Mouse (Mus musculus): Measurements from ENCODE around the gene Fsd1.
A peak's percentile ranks its signal among the peaks of the same experiment; 100 is the strongest.

The Fsd1 gene

DNA sequence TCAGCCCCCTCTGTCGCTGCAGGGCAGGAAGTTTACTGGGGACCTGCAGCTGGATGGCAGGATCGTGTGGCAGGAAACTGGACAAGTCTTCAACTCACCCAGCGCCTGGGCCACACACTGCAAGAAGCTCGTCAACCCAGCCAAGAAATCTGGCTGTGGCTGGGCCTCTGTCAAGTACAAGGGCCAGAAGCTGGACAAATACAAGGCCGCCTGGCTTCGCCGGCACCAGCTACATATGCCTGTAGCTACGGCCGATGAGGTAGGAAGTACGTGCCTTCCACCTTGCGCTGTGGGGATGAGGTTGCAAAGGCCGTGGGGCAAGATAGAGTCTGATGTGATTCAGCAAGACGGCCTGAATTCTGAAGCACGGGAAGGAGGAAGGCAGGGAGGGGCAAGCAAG is 23.9 kb downstream of the Fsd1 start:
- no peak for DNase-seq

DNA sequence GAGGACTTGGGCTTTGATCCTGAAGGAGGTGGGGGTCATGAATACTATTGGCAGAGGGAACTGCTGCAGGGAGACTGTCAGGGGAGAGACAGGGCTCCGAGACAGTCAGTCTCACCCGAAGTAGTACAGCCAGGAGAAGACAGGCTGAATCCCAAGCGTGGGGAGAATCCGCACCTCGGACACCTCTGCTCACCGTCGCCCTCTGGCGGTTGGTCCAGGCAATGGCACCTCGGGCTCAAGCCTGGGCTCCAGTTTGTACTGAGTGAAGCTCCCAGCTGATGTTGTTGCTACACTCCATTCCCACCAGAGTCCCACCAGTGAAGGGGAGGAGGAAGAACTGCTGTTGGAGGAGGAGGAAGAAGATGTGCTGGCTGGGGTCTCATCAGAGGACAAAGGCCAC is 24.4 kb downstream of the Fsd1 start:
- DNase-seq, result peak; percentile 83

DNA sequence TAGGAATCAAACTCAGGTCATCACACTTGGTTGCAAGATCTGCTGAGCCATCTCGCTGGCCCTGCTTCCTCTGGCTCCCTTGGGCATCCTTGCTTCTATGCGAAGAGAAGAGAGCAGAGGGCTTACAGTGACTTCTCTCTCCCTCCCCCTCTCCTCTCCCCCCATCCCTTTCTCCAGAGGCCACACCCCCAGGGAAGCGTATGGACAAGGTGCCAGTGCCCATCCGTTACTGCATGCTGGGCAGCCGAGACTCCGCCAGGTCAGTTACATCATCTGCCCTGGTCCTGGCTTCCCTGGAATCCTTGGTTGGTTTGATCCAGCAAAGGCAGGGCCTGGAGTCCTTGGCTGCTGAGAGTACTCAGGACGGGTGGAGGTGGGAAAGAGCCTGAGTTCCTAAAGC is 25.1 kb downstream of the Fsd1 start:
- DNase-seq, result no peak

DNA sequence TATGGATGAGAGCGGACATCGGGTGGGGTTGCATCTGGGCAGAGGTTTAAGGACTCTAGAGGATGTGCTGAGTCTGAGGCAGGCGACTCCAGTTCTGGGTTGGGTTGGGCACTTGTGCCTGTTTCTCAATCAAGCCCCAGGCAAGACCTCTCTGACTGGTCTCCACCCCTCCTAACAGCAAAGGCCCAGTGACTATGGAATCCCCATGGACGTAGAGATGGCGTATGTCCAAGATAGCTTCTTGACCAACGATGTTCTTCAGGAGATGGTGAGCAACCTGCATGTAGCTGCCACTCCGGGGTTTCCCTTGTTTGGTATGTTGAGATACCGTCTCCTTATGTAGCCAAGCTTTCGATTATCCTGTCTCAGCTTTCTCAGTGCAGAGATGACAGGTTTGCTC is 29.0 kb downstream of the Fsd1 start:
- no peak for DNase-seq

DNA sequence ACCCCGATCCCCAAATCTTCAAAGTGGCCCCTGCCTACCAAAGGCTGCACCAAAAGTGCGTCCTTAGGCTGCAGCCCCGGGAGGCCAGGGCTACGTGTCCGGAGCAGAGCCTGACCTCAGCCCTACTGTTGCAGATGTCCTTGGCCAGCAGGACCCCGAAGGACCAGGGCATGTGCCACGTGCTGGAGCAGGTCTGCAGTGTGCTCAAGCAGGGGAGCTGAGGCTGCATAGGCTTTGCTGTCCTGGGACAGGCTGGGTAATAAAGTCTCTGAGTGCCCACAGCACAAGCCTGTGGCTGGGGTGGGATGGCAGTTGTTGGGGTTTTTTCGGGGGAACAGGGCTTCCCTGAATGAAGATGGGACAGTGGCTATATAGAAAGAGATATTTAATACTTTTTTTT is 30.1 kb downstream of the Fsd1 start:
- DNase-seq, result no peak

DNA sequence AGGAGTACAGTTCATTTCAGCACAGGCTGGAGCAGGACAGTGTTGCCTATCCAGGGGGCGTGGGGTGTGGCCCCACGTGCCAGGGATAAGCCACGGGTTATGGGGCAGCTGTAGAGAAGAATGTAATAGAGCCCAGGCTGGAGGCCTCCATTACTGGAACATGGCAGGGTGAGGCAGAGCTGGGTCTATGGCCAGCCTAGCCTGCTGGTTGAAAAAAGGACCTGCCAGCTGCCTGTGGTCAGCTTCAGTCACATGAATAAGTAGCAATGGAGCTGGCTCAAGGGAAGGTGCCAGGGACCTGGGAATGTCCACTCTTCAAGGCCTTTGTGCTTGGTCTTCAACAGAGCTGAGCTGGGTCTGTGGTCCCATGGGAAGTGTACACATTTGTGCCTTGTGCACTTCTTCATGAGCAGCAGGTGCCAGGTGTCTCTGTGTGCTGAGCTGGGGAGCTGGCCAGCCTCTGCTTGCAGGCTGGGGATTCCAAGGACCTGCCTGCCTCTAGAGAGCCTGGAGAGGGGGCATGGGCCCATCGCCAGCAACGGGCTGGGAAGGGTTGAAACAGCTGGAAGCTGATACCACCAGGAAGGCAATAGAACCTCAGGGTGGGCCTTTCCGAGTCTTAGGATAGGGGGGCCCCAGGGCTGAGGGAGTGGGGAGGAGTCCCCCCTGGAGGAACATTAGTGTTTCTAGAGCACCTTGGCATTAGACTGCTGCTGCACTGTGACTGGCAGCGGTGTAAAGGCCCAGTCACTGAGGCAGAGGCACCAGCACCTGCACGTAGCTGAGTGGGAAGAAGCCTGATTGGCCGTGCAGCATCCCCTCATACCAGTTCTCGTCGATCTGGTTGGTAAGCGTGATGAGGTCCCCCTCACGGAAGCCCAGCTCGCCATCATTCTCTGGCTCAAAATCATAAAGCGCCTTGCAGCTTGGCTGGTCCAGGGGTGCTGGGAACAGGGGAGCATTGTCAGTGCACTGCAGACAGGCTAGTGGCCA is 30.8 kb downstream of the Fsd1 start:
- DNase-seq, result no peak

DNA sequence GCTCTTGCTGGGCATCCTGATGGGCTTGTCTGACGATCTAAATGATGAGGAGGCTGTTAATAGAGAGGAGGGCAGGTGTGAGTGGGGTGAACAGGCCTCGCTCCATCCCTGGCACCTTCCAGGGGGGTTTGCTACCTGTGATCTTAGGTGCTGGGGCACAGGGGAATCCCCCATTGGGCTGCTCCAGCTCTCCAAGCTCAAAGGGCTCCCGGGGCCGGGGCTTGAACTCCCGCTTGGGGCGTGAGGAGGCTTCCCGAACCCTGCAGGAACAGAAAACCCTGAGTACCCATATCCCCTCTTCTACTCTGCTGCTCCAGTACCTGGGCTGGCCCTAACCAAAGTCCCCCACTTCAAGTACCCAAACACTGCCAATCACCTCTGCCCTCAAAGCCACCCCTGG is 31.5 kb downstream of the Fsd1 start:
- DNase-seq, result no peak

DNA sequence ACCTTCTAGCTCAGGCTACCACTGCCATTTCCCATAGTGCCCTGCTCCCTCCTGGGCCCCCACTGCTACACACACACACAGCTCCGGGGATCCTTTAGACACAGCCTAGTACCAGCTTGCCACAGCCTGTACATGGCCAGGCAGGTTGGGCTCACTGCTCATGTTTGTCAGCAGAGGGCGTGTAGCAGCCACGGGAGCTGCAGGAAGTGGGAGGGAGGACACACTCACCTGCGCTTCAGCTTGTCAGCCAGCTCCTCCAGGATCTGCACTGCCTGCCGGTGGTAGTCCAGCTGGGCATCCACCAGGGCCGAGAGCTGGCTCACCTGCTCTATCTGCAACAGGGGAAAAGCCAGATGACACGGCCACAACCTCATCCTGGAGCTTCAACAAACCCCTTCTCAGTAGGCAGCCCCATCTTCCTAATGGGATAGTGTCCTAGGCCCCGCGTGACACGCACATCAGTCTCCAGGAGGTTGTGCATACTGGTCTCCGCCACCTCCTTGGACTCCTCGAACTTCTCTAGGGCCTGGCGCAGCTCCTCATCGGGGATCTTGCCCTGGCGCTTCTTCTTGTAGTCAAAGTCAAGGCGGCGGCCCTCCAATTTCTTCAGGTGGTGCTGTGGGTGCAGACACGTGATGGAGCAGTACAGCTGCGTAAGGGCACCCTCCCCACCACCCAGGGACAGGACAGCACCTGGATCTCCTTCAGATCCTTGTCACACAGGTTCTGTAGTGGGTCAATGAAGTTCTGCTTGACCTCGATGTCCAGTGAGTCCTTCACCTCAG is 32.2 kb downstream of the Fsd1 start:
- peak; percentile 64 for DNase-seq

DNA sequence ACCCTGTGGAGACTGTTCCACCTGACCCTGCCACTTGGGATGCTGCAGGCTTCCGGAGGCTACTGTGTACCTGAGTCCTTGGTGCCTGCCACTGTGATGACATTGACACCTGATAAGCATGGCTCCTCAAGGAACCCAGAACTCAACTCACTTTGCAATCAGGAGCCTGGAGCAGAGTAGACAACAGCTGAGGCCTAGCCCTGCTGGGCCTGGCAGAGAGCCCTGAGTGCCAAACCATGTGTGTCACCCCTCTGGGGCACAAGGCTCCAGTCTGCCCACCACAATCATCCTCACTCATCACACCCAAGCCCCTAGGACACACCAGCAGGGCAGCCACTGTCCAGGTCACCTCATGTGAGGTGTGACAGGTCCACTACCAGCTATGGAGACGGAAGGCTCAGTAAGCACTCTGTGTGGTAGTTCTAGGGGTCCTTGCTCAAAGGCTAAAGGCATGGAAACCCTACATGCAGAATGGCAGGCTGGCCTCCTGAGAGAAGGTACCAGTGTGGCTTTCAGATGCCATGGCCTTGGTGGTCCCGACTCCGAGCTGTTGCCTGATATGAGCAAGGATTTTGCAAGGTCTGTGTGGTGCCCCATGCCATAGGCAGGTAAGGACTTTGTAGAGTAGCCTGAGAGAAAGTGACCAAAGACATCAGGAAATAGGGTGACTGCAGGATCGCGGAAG is 34.2 kb downstream of the Fsd1 start:
- DNase-seq, result no peak

DNA sequence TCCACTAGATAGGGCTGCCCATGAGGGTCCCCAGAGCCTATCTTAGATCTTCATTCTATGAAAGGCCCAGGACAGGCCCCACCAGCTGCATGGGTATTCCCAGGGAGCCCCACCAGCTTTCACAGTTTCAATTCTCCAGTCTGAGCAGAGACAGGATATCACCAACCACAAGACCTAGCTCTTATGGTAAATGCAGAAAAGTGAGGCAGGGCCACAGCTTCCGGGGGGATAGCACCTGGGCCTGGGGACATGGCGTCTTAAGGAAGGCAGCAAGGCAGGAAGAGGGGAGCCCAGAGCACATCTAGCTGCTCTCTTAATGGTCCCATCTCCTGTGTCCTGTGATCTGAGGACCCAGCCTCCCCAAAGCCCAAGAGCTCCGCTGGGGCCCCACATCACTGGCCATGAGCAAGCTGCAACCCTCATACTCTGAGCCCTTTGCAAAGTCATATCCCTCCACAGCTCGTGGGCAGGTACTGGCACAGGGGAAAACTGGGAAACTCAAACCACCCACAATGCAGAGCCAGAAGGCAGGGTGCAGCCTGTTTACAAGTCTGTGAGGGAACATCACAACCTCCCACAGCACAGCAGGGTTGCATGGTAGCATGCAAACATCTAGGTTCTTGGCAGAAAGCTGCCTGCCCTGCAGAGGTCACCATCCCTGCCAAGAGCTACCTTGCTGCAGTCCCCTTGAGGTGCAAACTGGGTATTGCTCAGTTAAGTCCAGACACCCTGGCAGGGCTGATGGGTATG is 35.0 kb downstream of the Fsd1 start:
- no peak for DNase-seq

DNA sequence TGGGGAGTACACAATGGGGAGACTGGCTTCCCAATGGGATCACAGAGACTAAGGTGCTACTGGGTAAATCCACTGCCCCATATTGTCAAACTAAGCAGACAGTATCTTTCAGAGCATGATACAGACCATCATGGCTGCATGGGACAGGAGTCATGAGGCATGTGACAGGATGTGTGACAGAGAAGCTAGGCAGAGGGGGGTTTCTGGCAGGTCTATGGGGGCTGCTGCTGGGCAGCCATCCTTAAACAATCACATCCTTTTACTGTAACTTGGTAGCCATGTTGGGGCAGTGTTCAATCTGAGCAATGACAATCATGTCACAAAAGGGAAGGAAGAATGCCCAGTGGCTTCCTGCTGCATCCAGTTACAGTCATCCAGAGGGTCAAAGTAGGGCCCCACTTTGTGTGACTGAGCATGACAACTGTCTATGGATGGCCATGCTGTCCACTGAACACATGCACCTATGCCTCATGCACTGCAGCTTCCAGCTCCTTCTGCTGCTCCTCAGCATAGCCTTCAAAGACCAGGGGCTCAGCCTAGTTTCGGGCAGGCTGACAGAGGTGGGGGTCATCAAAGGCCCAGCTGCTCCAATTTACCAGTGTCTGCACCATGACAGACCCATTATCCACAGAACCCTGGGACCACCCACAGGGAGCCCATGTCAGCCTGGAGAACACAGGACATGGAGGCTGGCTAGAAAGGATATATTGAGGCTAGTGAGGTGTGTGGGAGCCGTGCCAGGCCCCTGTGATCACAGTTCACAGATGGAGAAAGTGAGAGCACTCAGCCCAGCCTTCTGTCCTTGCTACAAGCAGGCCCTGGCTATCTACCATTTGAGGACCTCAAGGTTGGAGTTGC is 36.1 kb downstream of the Fsd1 start:
- no peak for DNase-seq

DNA sequence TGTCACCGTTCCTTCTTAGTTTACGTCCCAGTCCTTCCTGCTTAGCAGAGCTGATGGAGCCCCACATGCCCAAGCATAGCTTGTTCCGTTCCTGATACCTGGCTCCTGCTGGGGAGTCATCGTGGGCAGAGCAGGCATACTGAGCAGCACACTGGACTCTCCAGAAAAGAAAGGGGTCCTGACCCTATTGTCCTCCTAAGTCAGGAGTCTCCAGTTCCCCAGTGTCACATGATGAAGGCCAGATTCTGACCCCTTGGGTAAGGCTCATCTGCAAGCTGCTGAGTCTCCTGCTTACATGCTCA is 36.6 kb downstream of the Fsd1 start:
- DNase-seq, result no peak

DNA sequence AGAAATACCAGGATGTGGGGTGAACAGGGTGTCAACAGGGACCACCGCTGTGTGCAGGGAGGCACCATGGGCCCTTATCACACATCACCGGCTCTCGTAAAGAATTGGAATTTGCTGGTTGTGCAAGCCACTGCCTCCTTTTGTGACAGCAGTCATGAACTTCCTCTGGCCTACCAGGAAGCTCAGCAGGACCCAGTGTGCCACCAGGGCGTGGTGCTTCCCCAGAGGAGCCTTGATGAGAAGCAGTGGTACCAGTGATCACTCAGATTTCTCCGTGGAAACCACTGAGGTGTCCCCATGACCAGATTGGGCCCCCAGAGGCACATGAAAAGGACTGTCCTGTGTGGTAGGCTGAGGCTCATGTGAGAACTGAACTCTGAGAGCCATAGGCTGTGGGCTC is 37.1 kb downstream of the Fsd1 start:
- DNase-seq, result no peak

DNA sequence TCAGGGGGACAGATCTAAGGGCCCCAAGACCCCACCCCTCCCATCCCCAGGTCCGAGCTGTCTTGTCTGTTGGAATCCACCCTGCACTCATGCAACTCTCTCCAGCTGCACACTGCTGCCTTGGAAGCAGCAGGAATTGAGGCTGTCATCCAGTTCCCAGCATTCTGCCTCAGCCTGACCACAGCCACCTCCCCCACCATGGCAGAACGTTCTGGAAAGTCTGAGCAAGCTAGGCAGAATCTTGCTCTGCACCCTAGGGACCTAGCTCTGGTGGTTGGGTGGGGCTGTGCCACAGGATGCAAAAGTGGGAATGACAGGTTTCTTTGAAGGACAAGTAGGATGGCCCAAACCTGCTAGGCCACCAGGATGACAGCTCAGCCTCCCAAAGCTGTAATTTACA is 38.2 kb downstream of the Fsd1 start:
- DNase-seq, result no peak

DNA sequence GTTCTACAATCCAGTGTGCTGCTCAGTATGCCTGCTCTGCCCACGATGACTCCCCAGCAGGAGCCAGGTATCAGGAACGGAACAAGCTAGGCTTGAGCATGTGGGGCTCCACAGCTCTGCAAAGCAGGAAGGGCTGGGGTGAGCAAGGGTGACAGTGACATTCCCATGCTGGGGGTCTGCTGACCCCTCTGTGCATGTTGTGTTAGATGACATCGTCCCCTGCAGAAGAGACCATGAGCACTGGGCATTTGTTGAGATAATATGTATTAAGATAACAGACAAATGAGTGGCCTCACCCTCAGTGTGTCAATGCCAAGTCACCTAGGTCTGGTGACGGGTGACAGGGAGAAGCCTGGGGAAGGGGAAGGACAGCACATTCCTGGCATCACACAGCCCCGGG is 38.6 kb downstream of the Fsd1 start:
- no peak for DNase-seq

DNA sequence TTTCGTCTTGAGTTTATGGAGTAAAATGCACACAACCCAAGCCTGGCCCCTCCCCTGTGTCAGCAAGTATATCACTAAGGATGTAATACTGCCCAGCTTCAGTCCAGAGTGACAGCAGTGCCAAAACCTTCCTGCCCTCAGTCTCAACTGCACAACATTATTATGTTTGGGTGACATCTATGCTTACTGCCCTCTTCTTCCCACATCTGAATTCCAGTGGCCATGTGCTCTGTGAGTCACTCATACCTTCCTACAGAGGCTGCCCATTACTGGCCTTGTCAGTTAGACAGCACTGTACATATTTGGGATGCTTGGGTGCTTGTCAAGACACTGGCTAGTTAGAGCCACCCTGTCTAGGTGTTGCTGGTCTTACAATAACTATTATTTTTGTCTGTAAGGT is 40.0 kb downstream of the Fsd1 start:
- DNase-seq, result no peak

DNA sequence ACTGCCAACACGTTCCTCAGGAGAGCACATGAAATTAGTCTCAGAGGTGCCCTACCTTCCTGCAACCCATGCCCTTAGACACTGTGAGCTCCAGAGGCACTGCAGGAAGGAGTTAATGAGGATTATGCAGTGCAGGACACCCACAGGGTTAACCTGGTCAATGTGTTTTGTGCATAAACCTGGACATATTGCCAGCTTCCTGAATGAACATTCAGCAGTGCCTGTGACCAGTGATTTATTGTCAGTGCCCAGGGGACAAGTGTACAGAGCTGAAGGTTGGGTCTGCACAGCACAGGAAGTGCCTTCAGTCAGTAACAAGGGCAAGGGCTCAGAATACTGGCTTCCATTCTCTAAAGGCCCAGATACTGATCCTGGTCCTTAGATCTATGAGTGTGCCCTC is 40.6 kb downstream of the Fsd1 start:
- no peak for DNase-seq

DNA sequence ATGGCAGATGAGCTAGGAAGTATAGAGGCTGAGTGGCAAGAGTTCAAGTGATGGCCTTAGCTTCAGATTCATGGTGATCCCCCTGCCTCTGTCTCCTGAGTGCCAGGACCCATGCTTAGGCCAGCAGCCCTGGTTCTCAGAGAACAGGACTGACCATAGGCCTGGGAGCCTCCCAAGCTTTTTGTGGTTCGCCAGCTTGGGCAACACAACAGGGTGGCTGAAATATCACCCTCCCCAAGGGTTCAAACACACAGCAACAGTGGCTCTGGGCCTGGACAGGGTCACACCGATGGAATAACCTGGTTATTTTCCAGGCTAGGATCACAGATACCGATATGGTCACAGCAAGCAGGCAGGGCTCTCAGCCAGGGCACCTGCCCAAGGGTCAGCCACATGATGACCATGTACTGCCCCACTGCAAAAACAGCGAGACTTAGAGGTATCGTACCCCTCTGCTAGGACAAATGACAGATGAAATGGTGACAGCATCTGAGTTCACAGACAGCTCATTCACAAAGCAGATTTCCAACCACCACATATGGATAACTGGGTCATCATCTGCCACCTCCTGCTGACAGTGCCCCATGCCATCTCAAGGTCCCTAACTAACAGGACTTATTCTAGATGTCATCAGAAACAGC is 41.6 kb downstream of the Fsd1 start:
- DNase-seq, result no peak

DNA sequence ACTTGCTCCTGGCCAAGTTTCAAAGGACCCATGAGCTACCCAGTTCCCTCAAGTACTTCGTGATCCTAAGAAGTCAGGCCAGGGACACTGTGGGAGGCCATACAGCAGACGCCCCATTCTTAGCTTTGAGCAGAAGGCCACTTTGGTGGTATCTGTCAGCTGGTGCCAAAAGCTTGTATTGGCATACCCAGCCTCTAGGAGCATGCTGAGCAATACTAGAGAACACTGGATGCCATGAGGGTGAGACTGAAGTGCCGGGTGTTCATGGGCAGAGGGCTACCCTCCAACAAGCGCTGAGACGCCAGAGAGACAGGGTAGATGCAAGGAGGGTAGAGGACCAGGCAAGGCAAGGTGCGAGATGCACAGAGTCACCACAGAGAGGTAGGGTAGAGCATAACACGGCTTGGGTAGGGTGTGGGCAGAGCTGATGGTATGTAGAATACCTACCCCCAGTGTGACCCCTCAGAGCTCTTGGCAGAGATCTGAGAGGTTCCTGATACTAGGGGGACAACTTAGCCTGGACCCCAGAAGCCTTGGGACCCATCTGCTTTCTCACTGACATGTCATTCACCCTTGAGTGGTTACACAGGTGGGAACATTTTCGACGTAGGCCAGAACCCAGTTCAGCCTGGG is 44.0 kb downstream of the Fsd1 start:
- no peak for DNase-seq

DNA sequence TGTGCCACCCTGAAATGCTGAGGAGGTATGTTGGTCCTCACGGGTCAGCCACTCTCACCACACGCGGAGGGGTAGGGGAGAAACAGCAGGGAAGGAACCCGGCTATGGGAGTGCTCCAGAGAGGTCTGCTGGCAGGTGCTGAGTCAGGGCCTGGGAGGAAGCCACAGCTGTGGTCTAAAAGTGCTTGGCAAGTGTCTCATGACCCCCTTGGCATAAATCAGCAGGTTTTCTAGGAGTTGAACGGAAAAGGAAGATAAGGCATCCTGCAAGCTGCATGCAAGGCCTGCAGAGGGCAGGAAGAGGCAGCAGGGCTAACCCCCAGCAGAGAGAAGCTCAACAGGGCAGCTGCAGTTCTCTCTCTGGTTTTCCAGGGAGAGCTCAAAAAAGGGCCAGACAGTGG is 44.6 kb downstream of the Fsd1 start:
- peak; percentile 62 for DNase-seq

DNA sequence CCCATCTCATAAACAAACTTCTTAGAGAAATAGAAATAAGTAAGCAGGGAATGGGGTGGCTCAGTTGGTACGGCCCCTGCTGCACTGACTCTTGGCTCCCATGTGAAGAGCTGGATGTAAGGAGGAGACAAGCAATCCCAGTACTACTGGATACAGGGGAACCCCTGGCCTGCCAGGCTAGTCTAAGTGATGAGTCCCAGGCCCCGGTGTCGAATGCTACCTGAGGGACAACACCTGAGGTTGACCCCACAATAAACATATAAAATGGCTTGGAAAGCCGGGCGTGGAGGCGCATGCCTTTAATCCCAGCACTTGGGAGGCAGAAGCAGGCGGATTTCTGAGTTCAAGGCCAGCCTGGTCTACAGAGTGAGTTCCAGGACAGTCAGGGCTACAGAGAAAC is 45.1 kb downstream of the Fsd1 start:
- DNase-seq, result no peak

Measured in kidney, adult 18-20 months (tissue).